Mouse (Mus musculus): Measurements from ENCODE around the gene Luzp2. TPM values are rescaled to one million over a fixed set of nuclear protein-coding genes. Genes with fewer than 3 reads are reported as not detected.

Luzp2 gene
- 0.64 and 0.76 TPM in 2 replicates for polyA plus RNA-seq (2016; fragmentation: Nextera tagmentation; extraction: Ambion mirVana)

DNA sequence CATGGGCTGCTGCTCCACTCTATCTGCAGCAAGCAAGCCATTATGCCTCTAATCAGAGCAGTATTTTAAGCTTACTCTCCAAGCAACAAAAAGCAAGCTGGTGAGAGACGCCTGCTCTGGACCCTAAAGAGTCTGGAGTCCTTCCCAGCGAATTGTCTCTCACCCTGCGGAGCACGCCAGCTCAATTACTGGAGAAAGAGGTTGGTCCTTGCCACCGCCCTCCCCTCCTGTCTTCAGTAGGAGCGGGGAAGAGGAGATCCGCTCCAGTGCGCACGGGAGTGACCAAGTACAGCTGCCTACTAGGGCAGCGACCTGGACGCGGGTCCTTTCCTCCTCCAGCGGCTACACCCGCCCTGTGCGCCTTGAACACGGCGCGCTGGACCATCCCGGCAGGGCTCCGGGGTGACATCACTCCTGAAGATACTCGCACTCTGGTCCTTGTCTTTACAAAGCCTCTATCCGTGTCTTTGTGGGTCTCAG, at the start of gene Luzp2:
TSS of gene Luzp2 (plus strand) at position 127 of the 480 bp plus-strand sequence.
- no peak within 1 kb of the TSS for H3K27ac ChIP-seq (ENCODE audit: poor library complexity, severe bottlenecking)
- peak within 1 kb of the TSS; percentile 43 for H3K9ac ChIP-seq
- no peaks in the 10 kb centered on the region for H3K9me3 ChIP-seq (replicated peaks)
- H3K36me3 ChIP-seq, result no peaks in the 10 kb centered on the region
- under 1% methylated on average over 22 of the region's 22 CpGs for WGBS
- H3K4me1 ChIP-seq (replicated peaks), result no peaks in the 10 kb centered on the region
- ATAC-seq (ENCODE audit: insufficient number of reproducible peaks, low FRiP score), result peak; percentile 61; the same call in 1 of the 2 replicates
- H3K4me3 ChIP-seq, result peak within 1 kb of the TSS; percentile 53
- peaks cover 13% of the 10 kb centered on the region for H3K27me3 ChIP-seq (replicated peaks)
- peak within 1 kb of the TSS; percentile 90 for H3K4me2 ChIP-seq

DNA sequence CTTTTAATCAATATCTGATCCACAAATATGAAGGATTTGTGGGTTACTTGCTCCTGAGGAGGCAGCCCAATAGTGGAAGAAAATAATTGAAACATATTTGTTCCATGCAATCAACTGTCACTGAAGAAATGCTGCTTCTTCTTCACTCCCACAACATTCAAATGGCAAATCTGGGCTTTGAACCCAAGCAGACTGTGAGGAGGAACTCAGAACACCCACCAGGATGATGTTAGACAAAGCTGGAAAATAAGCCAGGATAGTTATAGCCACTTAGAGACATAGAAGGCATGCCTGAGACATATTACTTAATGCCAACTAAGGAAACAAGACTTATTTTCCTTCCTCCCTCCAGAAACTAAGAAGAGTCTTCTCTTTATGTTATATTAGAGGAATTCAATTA, 47.8 kb upstream of the Luzp2 start:
- ATAC-seq (ENCODE audit: insufficient number of reproducible peaks, low FRiP score), result no peak
- Histone ChIP-seq H3K4me2 (no peak overlapping the region), H3K4me3 (no peak overlapping the region), H3K36me3 (no peaks in the 10 kb centered on the region), H3K27me3 (replicated peaks) (no peaks in the 10 kb centered on the region), H3K27ac (ENCODE audit: poor library complexity, severe bottlenecking) (no peak overlapping the region), H3K9ac (no peak overlapping the region), H3K4me1 (replicated peaks) (no peaks in the 10 kb centered on the region), H3K9me3 (replicated peaks) (no peaks in the 10 kb centered on the region)

DNA sequence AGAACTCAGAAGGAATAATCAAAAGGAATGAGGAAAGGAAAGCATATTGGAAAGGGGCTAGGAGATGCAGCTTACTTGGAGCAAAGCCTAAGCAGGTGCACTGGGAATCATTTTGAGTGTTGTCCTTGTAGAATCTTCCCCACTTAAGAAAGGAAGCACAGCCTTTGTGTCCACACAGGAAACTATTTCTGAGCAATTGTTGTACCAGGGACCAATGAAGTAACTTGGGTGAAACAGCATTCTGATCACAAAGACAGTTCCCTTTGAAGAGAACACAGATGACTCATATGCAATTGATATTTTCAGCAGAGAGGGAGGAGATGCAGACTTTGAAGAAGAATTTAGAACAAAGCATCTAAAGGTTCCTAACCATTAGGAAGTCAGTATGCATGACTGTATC, 16.7 kb upstream of the Luzp2 start:
- Histone ChIP-seq H3K9ac (no peak overlapping the region), H3K4me1 (replicated peaks) (no peaks in the 10 kb centered on the region), H3K9me3 (replicated peaks) (no peaks in the 10 kb centered on the region), H3K27ac (ENCODE audit: poor library complexity, severe bottlenecking) (no peak overlapping the region), H3K27me3 (replicated peaks) (no peaks in the 10 kb centered on the region), H3K36me3 (no peaks in the 10 kb centered on the region), H3K4me3 (no peak overlapping the region), H3K4me2 (no peak overlapping the region)
- no peak for ATAC-seq (ENCODE audit: insufficient number of reproducible peaks, low FRiP score)

DNA sequence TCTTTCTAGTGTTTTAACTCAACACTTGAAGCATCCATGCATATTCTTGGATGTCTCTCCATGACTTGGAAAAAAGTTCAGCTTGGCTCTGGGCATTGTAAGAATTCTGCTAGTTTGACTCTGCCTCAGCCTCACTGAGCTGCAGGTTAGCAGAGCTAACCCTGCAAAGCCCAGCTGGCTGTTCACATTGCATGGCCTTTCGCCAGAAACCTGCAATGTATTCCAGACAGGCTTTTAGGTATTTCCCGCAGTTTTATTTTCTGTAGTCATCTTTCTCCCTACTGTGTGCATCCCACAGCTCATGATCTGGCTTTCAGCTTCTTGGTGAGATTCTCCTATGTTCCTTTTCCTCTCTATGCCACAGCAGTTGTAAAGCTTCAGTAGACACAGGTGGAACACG, 6.5 kb upstream of the Luzp2 start:
- Histone ChIP-seq H3K4me2 (no peak overlapping the region), H3K4me3 (no peak overlapping the region), H3K27me3 (replicated peaks) (no peaks in the 10 kb centered on the region), H3K4me1 (replicated peaks) (0 out of 2 replicates have a peak, but pooled peaks cover 4% of the 10 kb centered on the region), H3K36me3 (no peaks in the 10 kb centered on the region), H3K27ac (ENCODE audit: poor library complexity, severe bottlenecking) (no peak overlapping the region), H3K9me3 (replicated peaks) (no peaks in the 10 kb centered on the region), H3K9ac (no peak overlapping the region)
- no peak for ATAC-seq (ENCODE audit: insufficient number of reproducible peaks, low FRiP score)
- WGBS, result 76% methylated on average over 3 of the region's 3 CpGs

DNA sequence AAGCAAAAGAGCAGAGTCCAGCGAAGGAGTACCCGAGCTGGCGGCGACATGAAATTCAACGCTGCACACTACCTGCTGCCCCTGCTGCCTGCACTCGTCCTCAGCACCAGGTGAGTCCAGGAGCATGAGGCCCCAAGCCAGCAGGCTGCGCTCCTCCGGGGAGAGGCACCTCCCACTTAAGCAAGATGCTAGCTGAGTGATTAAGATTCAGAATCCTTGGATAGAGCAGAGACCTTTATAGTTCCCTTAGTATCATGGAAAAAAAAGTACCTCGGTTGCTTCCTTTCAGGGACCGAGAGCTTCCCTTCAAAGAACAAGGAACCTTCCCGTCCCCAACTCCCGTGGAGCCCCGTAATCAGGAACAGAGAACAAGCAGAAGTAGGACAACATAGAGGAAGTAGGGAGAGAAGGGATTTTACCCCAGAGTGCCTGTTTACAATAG, 634 bp downstream of the Luzp2 start:
- Histone ChIP-seq H3K36me3 (no peaks in the 10 kb centered on the region), H3K27ac (ENCODE audit: poor library complexity, severe bottlenecking) (no peak overlapping the region), H3K9ac (peak overlapping the region; percentile 39; the same call in 1 of the 2 replicates), H3K27me3 (replicated peaks) (peaks cover 13% of the 10 kb centered on the region), H3K4me1 (replicated peaks) (no peaks in the 10 kb centered on the region), H3K9me3 (replicated peaks) (no peaks in the 10 kb centered on the region), H3K4me2 (peak overlapping the region; percentile 90), H3K4me3 (peak overlapping the region; percentile 53)
- no peak for ATAC-seq (ENCODE audit: insufficient number of reproducible peaks, low FRiP score)
- WGBS, result 6% methylated on average over 13 of the region's 13 CpGs

DNA sequence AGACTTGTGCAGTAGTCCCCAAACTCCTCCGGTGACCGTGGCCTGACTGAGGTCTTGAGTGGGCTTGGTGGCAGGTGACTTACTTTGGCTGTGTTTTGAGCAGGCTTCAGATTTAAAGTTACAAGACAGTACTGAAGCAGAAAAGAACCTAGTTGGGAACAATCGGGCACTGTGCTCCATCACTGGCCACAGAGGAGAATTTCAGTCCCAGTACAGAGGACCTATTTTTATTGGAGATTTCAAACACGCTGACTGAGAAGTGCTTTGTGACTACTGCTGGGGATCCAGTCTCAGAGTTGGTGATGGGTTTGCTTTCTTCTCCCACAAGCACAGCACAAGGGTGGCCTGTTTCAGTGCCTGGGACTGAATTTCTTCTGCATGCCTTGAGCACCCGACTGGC, 1.1 kb downstream of the Luzp2 start:
- WGBS, result 65% methylated on average over 5 of the region's 5 CpGs
- peak overlapping the region; percentile 53; the same call in 1 of the 2 replicates for H3K4me3 ChIP-seq

DNA sequence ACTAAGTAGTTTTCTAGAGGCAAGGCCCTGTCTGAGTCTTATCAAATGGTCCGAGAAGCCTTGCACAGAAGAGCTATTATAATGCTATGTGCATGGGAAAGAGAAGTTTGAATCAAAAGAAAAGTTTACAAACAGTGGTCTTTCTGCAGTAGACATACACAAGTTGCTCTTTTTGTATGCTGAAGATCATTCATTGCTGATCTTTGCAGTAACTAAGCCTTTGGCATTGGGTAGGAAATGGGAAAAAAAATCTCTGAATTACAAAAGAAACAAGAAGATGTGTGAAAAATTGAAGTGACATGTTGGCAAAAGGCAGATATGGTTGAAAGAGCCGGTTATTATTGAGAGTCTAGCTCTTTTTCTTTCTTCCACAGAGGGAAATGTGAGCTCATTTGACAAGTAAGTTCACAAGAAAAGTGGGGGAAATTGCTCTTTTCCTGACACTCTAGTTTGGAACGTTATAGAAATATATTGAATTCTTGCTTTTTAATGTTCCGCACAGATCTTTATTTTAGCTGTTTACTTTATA, 7.6 kb downstream of the Luzp2 start:
- no peak for ATAC-seq (ENCODE audit: insufficient number of reproducible peaks, low FRiP score)
- H3K9me3 ChIP-seq (replicated peaks), result no peaks in the 10 kb centered on the region
- 61% methylated on average over 4 of the region's 4 CpGs for WGBS
- H3K36me3 ChIP-seq, result no peaks in the 10 kb centered on the region
- H3K4me2 ChIP-seq, result no peak overlapping the region
- no peaks in the 10 kb centered on the region for H3K27me3 ChIP-seq (replicated peaks)
- H3K27ac ChIP-seq (ENCODE audit: poor library complexity, severe bottlenecking), result no peak overlapping the region
- H3K9ac ChIP-seq, result no peak overlapping the region
- no peak overlapping the region for H3K4me3 ChIP-seq
- no peaks in the 10 kb centered on the region for H3K4me1 ChIP-seq (replicated peaks)

More for the DNA sequence above, 1.1 kb downstream of the Luzp2 start:
- H3K9me3 ChIP-seq (replicated peaks), result no peaks in the 10 kb centered on the region
- H3K27ac ChIP-seq (ENCODE audit: poor library complexity, severe bottlenecking), result no peak overlapping the region
- peaks cover 13% of the 10 kb centered on the region for H3K27me3 ChIP-seq (replicated peaks)
- peak overlapping the region; percentile 90 for H3K4me2 ChIP-seq
- H3K4me1 ChIP-seq (replicated peaks), result no peaks in the 10 kb centered on the region
- ATAC-seq (ENCODE audit: insufficient number of reproducible peaks, low FRiP score), result no peak
- no peak overlapping the region for H3K9ac ChIP-seq
- no peaks in the 10 kb centered on the region for H3K36me3 ChIP-seq

DNA sequence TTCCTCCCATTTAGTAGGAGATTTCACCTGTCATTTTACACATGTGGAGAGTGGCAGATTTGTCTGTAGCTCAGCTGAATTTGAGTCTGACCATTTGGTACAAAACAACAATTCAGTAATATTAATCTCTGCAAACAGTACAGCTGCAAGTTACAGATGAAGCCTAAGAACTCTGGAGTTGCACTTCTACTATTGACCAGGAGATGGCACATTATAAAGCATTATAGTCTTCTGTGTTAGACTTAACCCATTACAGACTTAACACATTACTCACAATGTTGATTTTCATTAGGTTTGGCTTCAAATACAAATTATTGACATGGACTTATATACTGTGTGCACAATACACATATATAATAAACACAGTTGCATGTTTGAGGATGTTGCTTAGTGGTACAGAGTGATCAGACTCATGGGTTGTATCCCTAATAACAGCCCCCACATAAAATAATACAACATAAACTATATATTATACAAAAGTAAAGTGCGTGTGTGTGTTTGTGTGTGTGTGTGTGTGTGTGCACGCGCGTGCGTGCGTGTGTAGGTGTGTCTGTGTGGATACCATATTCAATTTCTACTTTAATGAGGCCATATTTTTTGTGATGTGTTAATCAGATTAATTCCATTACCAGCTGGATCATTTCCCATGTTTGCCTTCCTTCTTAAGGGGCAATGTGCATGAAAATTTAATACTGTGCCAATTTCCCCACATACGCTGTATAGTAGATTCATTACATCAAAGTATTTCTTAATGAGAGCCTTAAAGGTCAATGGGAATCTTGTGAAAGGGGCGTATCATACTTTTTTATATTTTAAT, 10.8 kb downstream of the Luzp2 start:
- ATAC-seq (ENCODE audit: insufficient number of reproducible peaks, low FRiP score), result no peak
- 81% methylated on average over 8 of the region's 8 CpGs for whole genome bisulfite sequencing
- H3K4me2 ChIP-seq, result no peak overlapping the region

DNA sequence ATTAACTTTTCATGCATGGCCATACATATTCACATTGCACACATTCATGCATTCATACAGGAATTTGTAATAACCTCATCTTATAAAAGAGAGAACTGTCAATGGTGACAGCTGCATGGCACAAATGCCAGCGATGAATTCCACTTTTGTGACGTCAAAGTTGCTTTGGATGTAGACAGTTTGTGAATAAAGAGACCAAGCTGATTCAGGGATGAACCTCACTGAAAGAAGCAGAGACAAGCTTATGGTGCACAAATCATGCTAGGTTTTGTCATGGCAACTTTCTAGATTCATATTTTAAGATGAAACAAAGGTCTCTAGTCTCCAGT, 11.4 kb downstream of the Luzp2 start:
- no peaks in the 10 kb centered on the region for H3K4me1 ChIP-seq (replicated peaks)
- WGBS, result 83% methylated on average over 2 of the region's 2 CpGs
- H3K36me3 ChIP-seq, result no peaks in the 10 kb centered on the region
- no peak overlapping the region for H3K4me3 ChIP-seq
- no peak overlapping the region for H3K9ac ChIP-seq
- no peaks in the 10 kb centered on the region for H3K27me3 ChIP-seq (replicated peaks)
- no peak overlapping the region for H3K27ac ChIP-seq (ENCODE audit: poor library complexity, severe bottlenecking)
- H3K9me3 ChIP-seq (replicated peaks), result no peaks in the 10 kb centered on the region
- H3K4me2 ChIP-seq, result no peak overlapping the region
- ATAC-seq (ENCODE audit: insufficient number of reproducible peaks, low FRiP score), result no peak

More for the DNA sequence above, 10.8 kb downstream of the Luzp2 start:
- no peaks in the 10 kb centered on the region for H3K9me3 ChIP-seq (replicated peaks)
- H3K27ac ChIP-seq (ENCODE audit: poor library complexity, severe bottlenecking), result no peak overlapping the region
- H3K4me1 ChIP-seq (replicated peaks), result no peaks in the 10 kb centered on the region
- no peak overlapping the region for H3K9ac ChIP-seq
- H3K36me3 ChIP-seq, result no peaks in the 10 kb centered on the region
- H3K4me3 ChIP-seq, result no peak overlapping the region
- H3K27me3 ChIP-seq (replicated peaks), result no peaks in the 10 kb centered on the region

DNA sequence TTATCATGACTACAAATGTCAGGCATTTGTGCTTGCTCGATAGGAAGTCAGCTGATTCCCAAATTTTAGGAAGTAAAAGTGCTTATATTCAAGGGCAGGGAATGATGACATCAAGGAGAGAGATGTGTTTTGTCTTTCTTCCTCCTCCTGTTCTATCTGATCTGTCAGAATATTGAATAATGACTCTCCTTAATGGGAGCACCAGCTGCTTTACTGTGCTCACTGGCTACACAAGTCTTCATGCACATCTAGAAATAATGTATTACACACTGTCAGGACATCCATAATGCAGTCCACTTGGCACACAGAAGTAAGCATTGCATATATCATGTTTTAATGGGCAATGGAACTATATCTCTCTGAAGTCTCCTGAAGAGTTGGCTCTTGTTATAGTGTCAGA, 17.6 kb downstream of the Luzp2 start:
- 59% methylated on average over 1 of the region's 1 CpGs for WGBS
- H3K36me3 ChIP-seq, result no peaks in the 10 kb centered on the region
- H3K9ac ChIP-seq, result no peak overlapping the region
- no peaks in the 10 kb centered on the region for H3K27me3 ChIP-seq (replicated peaks)
- H3K4me3 ChIP-seq, result no peak overlapping the region
- no peaks in the 10 kb centered on the region for H3K9me3 ChIP-seq (replicated peaks)
- no peak overlapping the region for H3K4me2 ChIP-seq
- no peaks in the 10 kb centered on the region for H3K4me1 ChIP-seq (replicated peaks)
- H3K27ac ChIP-seq (ENCODE audit: poor library complexity, severe bottlenecking), result no peak overlapping the region
- ATAC-seq (ENCODE audit: insufficient number of reproducible peaks, low FRiP score), result no peak

DNA sequence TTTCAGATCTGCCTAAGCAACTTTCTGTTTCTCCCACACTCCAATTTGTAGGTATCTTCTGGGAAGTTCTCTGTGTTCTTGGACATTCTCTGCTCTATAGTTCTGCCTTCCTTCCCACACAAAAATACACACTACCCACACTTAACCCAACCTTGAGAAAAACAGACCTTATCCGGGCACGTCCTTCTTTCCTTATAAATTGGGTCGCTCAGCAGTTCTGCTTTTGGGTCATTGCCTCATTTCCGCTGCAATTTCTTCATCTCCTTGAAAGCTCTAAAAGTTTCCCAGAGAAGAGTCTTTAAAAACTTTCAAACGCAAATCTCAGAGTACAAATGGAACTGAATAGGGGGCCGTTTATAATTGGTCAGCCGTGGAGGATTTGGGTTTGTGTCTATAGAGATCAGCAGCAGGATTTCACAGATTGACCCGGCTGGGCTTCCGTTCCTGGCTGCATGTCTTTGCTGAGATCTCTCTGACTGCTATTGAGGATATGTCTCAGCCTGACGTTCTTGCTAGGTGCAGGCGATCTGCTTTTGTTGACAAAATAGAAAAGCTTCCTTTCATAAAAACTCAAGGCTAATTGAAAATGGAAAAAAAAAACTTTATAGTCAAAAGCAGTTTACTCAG, 26.0 kb downstream of the Luzp2 start:
- H3K4me3 ChIP-seq, result no peak overlapping the region
- no peaks in the 10 kb centered on the region for H3K36me3 ChIP-seq
- no peak for ATAC-seq (ENCODE audit: insufficient number of reproducible peaks, low FRiP score)
- no peaks in the 10 kb centered on the region for H3K9me3 ChIP-seq (replicated peaks)
- no peaks in the 10 kb centered on the region for H3K27me3 ChIP-seq (replicated peaks)
- H3K9ac ChIP-seq, result no peak overlapping the region
- no peak overlapping the region for H3K4me2 ChIP-seq
- no peak overlapping the region for H3K27ac ChIP-seq (ENCODE audit: poor library complexity, severe bottlenecking)
- H3K4me1 ChIP-seq (replicated peaks), result no peaks in the 10 kb centered on the region
- WGBS, result 78% methylated on average over 11 of the region's 11 CpGs
